Mouse (Mus musculus): Measurements from ENCODE around the gene Glb1.

- TF ChIP-seq HCFC1 (IDR thresholded peaks at IDR 0.05; ENCODE audit: borderline replicate concordance, insufficient read depth, low read length) (no peak), ZNF384 (IDR thresholded peaks at IDR 0.05; ENCODE audit: low read depth, low read length) (no peak), ZC3H11A (IDR thresholded peaks at IDR 0.05; ENCODE audit: borderline replicate concordance, low read depth, low read length) (no peak), MAFK (IDR thresholded peaks at IDR 0.05; ENCODE audit: insufficient read depth, low read depth, low read length) (no peak), CHD2 (IDR thresholded peaks at IDR 0.05; ENCODE audit: low read depth, low read length) (no peak)
Observed at GRCm38 (mm10) chr9:114428103-114428834, 27.4 kb downstream of the Glb1 start.

All from ES-E14 (cell line).